Mouse (Mus musculus) brain, embryonic 18.5 days (tissue): ENCODE data around the gene Rfx1.

Source experiments
- DNase-seq: peaks from one replicate; pipeline ENCODE4 v3.0.0-alpha.2; 2012; ENCODE audit warnings: low read depth, low spot score

The Rfx1 gene

DNA sequence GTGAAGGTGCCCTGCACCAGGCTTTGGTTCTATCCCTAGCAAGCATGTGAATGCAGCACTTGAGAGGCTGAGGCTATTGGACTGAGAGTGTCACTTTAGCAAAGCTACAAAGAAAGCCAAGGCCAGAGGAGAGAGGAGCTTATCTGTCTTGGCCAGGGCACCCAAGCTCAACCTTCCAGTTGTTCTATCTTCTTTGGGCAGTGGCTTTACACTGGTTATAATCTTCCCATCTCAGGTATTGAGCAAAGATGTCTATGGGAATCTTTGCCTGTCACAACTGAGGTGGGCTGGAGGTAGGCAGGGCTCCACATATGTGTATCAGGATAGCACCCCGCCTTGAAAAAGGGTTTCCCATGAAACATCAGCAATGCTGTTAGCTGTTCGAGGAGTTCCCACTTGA, 6.4 kb upstream of the Rfx1 start:
- DNase-seq: no peak

GRCm38 (mm10) chr8:84063861-84064610, 2.6 kb upstream of the Rfx1 start:
- no peak for DNase-seq

- no peak for DNase-seq
These were observed 1.6 kb upstream of the Rfx1 start, which contains the start of gene Gm10643 for GRCm38 (mm10) chr8:84065037-84065436. Gene Gm10643 (minus strand): TSS chr8:84065137.

- DNase-seq: no peak
These were observed 1.1 kb upstream of the Rfx1 start for GRCm38 (mm10) chr8:84065457-84066072.

DNA sequence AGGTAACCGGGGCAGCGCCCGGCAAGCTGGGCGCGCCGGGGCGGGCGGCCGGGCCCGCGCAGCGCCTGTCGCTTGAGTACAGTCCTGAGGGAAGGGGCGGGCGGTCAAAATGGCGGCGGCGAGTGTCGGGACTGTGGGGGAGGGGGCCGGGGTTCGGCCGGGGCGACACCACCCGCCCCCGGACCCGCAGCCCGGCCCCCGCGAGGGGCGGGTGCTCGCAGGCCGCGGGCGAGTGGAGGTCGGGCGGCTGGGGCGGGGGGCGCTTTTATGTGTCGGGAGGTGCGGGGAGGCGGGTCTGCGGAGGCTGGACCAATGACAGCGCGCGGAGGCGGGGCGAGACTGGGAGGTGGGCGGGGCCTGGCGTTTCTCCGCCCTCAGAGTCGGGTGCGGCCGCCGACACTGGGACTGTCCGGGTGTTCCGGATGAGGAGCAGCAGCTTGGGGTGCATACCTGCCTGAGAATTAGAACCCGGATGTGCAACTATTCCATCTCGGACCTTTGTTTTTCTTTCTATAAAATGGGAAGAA, 476 bp downstream of the Rfx1 start:
- peak; percentile 78 for DNase-seq

GRCm38 (mm10) chr8:84067911-84068310, 1.3 kb downstream of the Rfx1 start:
- no peak for DNase-seq

GRCm38 (mm10) chr8:84068316-84069035, 1.8 kb downstream of the Rfx1 start:
- DNase-seq: no peak

- no peak for DNase-seq
These were observed 2.5 kb downstream of the Rfx1 start for GRCm38 (mm10) chr8:84069169-84069568.

DNA sequence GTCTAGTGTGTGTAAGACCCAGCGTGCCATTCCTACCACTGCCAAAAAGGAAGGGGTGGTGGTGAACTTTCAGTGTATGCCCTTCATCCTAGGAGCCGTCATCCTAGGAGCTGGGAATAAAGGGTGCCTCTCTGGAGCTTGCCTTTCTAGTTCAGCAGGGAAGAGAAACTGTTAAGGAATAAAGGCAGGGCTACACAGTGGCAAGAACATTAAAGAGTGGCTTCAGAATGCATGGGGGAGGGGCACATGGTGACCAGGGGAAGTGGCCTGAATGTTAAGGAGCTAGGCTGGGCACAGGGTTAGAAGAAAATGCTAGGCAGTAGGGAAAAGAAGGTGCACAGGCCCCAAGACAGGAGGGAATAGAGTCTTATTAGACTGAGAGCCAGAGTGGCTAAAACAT, 3.1 kb downstream of the Rfx1 start:
- DNase-seq: no peak

DNA sequence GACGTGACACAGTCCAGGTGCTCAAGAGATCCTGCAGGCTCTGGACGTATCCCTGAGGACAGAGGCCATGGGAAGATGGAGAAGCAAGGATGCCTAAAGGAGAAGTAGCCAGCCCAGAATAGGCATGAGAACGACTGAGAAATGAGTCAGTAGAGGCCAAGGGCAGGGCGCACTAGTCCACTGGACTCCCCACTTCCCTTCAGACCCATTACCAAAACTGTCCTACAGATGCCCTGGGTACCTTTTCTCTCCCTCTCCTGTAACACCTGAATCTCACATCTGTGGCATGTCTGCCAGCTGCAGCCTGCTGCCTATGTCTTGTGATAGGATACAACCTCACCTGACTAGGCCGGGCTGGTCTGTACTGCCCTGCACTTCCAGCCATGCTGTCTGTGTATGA, 3.6 kb downstream of the Rfx1 start:
- DNase-seq: no peak

DNA sequence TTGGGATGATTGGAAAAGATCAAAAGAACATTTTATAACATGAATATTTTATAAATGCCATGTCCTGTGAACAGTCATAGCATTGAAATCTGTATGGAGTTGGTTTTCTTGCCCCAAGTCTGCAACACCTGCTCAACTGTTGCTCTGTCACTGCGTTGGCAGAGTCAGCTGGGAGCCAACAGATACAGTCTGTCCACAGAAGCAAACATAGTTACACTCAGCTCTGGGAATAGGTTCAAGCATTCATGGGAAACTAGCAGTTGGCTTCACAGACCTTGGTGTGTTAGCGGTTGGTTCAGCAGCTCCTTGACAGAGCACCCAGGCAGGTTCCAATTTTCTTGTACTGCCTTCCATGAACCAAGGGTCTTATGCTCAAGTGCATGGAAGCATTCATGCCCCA, 4.0 kb downstream of the Rfx1 start:
- no peak for DNase-seq

- no peak for DNase-seq
These were observed 5.3 kb downstream of the Rfx1 start for GRCm38 (mm10) chr8:84071921-84072320.

DNA sequence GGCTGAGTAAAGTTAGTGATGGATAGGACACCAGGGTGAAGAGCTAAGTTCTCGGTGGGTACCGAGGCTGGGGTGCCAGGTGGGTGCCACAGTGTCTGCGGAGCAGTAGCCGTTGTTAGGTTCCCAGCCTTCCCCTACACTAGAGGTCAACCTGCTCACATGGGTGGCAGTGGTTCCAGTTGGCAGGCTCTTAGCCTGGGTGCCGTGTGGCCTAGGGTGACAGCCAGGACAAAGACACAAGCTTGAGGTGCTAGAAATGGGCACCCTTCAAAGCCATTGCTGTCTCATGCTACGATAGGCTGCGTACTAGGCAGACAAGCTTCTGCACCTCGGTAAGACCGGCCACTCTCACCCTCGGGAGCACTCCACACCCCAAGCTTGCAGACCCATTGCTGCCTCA, 5.7 kb downstream of the Rfx1 start:
- DNase-seq: no peak

DNA sequence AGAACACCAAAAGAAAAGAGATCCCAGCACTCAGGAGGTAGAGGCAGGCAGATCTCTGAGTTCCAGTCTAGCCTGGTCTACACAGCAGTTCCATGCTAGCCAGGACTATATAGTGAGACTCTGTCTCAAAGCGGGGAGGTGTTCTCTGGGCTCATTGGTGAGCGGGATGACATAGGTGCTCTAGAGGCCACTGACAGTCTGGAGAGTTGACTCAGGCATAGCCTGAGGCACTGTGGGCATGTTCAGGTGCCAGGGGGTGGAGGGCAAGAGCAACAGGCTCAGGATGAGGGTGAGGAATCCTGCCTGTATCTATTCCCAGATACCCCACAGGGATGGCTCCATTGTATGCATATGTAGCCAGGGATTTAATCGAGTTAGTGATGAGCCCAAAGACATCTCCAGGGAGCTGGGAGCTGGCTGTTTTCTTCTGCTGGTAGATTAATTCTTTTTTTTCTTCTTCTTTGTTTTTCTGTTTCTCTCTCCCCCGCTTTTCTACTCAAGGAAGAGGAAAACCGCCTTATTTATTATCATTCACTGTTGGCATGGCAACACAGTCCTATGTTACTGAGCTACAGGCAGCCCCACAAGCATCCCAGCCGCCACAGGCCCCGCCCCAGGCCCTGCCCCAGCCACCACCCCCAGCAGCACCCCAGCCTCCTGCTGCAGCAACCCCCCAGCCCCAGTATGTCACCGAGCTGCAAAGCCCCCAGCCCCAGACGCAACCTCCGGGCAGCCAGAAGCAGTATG, 6.8 kb downstream of the Rfx1 start:
- no peak for DNase-seq

GRCm38 (mm10) chr8:84076412-84076811, 9.8 kb downstream of the Rfx1 start:
- DNase-seq: no peak

DNA sequence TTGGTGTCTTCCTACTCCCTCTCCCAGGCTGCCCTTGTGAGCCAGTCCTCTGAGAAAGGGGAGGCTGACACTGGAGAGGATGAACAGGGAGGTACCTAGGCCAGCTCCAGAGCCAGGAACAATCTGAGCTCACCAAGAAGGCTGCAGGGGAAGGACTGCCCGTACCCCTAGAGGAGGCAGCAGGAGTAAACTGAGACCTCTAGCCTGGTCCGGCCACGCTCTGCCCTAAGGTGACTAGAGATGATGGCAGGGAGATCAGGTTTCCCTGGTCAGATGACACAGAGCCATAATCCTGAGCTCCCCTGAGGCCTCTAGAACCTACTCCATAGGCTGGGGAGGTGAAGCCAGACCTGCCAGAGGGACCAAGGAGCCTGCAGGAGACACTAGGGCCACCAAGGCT, 10.2 kb downstream of the Rfx1 start:
- DNase-seq: no peak

- no peak for DNase-seq
These were observed 12.6 kb downstream of the Rfx1 start for GRCm38 (mm10) chr8:84079206-84079605.

- DNase-seq: no peak
These were observed 17.2 kb downstream of the Rfx1 start for GRCm38 (mm10) chr8:84083829-84084241.

- DNase-seq: no peak
These were observed 17.9 kb downstream of the Rfx1 start for GRCm38 (mm10) chr8:84084341-84085115.

- no peak for DNase-seq
These were observed 20.5 kb downstream of the Rfx1 start for GRCm38 (mm10) chr8:84087156-84087555.

DNA sequence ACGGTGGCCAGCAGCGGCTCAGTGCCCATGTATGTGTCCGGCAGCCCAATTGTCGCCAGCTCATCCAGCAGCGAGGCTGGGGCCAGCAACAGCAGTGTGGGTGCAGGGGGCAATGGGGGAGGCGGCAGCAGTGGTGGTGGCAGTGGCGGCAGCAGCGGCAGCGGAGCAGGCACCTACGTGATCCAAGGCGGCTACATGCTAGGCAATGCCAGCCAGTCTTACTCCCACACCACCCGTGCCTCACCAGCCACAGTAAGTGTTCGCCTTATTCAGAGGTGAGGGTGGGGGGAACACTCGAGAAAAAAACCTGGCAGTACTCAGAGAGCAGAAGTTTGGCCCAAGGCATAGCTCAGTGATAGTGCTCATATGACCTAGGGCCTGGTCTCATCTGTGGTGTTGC, 21.2 kb downstream of the Rfx1 start:
- DNase-seq: no peak
